Mouse (Mus musculus): ENCODE results near the gene Mnt. TPM values are rescaled to one million over a fixed set of nuclear protein-coding genes. Genes with fewer than 3 reads are reported as not detected.

Mnt gene
- total RNA-seq, 2 experiments from 2014 or later, result 28.9 to 34.4 TPM

DNA sequence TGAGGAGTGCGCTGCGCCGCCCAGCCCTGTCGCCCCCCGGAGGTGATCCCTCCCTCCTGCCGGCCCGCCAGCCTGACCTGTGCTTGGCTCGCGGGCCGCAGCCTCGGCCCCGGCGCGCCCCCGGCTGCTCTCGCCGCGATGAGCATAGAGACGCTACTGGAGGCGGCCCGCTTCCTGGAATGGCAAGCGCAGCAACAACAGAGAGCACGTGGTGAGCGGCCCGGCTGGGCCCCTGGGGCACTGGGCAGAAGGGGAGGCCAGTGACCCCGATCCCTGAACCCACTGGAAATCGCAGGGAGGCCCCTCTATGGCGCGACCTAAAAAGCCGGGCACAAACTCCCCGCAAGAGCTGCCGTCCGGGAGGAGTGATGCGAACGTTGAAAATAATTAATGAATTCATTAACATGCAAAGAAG, 478 bp downstream of the Mnt start:
- DNase-seq (ENCODE audit: extremely low spot score in 1 of 2, low spot score in 1 of 2), result no peak

DNA sequence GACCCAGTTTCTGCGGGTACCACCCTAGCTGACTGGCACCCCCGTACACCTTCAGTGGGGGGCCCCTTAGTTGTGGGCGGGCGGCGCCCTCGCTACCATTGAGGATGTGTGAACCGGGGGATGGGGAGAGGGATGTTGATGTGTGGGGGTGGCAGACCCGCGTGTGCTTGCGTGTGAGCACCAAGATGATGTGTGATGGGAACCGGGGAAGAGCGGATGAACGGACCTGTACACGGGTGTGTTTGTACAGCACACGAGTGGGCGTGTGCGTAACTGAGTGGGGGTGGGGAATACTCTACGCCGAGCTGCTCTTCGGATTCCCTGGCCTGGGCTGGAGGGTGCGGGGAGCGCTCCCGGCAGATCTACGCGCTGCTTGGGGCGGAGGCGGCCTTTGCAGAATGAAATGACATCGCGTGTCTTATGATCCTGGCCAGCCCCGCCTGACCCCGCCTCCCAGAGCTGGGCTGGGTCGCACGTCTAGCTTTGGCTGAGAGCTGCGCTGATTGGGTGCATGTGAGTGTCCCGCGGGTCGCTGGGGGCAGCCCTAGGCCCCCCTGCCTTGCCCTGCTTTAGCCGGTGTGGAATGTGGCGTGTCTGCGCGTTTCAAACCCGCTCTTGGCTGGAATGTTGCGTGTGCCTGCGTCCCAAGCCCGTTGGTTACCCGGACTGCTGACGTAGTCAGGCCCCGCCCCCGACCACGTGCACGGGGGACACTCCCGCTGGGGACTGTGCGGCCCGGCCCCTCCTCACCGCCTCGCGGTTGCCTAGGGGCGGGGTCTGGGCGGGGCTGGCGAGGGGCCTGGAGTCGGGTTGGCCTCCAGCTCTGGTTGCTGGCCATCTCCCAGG, 1.1 kb downstream of the Mnt start:
- DNase-seq (ENCODE audit: extremely low spot score in 1 of 2, low spot score in 1 of 2), result peak; percentile 93 to 99

DNA sequence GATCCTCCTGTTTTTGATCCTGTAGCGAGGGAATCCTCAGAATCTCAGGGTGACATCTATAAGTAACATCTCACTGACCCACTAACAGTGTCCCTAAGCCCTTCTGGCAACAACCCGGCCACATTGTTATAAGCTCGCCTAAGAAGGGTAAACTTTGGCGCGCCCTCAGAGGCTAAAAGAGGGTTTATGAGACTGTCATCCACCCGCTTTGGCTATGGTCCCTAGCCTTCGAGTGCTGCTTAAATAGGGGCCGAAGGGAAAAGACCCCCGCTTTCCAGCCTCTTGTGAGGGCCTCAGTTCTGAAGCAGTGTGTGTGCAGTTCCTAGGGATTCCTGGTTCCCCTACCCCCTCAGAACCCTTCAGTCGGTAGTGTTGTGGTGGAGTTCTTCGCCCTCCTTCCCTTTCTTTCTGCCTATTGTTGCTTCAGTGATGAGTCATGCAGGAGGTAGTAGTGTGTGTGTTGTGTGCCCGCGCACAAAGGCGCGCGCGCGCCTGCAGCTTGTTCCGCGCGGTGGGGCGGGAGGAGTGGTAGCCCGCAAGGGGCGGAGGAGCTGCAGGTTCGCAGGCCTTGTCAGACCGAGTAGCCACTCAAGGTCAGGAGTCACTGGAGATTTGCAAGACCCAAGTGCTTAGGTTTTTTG, 1.9 kb downstream of the Mnt start:
- DNase-seq (ENCODE audit: extremely low spot score in 1 of 2, low spot score in 1 of 2), result no peak

- DNase-seq (ENCODE audit: extremely low spot score in 1 of 2, low spot score in 1 of 2), result no peak
Measured at GRCm38 (mm10) chr11:74833536-74834358, 3.0 kb downstream of the Mnt start.

- DNase-seq (ENCODE audit: extremely low spot score in 1 of 2, low spot score in 1 of 2), result no peak
Measured at GRCm38 (mm10) chr11:74834359-74834638, 3.6 kb downstream of the Mnt start.

- no peak for DNase-seq (ENCODE audit: extremely low spot score in 1 of 2, low spot score in 1 of 2)
Measured at GRCm38 (mm10) chr11:74834650-74835277, 4.0 kb downstream of the Mnt start.

- no peak for DNase-seq (ENCODE audit: extremely low spot score in 1 of 2, low spot score in 1 of 2)
Measured at GRCm38 (mm10) chr11:74835593-74836224, 5.0 kb downstream of the Mnt start.

GRCm38 (mm10) chr11:74836225-74837055, 5.7 kb downstream of the Mnt start:
- no peak for DNase-seq (ENCODE audit: extremely low spot score in 1 of 2, low spot score in 1 of 2)

GRCm38 (mm10) chr11:74837056-74837693, 6.5 kb downstream of the Mnt start:
- no peak for DNase-seq (ENCODE audit: extremely low spot score in 1 of 2, low spot score in 1 of 2)

- DNase-seq (ENCODE audit: extremely low spot score in 1 of 2, low spot score in 1 of 2), result peak; percentile 76 to 82
Measured at GRCm38 (mm10) chr11:74837694-74838431, 7.1 kb downstream of the Mnt start.

- DNase-seq (ENCODE audit: extremely low spot score in 1 of 2, low spot score in 1 of 2), result peak; percentile 72 to 84
Measured at GRCm38 (mm10) chr11:74838441-74838840, 7.7 kb downstream of the Mnt start.

- no peak for DNase-seq (ENCODE audit: extremely low spot score in 1 of 2, low spot score in 1 of 2)
Measured at GRCm38 (mm10) chr11:74838971-74839370, 8.3 kb downstream of the Mnt start.

DNA sequence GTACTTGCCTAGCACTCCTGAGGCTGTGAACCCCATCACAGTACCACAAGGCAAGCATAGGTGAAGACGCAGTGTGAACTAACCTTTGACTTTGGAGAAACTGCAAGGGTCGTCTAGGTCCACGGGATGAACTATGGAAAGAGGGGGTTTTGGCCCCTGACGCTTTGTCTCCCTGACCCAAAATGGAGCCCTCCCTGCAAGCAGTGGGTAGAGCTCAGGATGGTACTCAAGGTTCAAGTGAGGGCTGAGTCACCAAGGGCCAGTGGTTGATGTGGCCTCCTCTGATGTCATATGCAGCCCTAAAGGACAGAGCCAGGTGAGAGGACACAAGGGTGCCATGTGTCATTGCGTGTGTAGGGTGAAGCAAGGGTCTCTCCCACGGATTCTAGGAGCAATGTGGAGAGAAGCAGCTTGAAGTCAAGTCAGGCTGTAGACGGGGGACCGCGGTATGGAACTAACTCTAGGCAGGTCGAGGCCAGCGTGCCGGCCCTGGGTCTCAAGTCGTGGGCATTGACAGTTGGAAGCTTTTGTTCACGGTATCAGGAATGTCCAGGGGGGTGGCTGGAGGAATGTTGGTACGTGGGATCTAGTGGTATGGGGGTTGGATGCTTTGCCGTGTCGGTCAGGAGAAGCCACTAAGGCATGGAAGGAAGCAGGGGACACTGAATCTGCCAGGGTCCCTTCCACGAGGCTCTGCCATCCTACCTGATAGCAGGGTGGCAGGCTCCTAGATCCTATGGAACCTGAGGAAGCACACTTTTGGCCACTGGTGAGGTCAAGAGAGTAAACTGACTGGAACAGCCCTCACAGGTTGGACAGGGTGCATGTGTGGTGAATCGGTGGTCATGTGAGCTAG, 9.4 kb downstream of the Mnt start:
- no peak for DNase-seq (ENCODE audit: extremely low spot score in 1 of 2, low spot score in 1 of 2)

- DNase-seq (ENCODE audit: extremely low spot score in 1 of 2, low spot score in 1 of 2), result no peak
Measured at GRCm38 (mm10) chr11:74840739-74841138, 10.0 kb downstream of the Mnt start.

DNA sequence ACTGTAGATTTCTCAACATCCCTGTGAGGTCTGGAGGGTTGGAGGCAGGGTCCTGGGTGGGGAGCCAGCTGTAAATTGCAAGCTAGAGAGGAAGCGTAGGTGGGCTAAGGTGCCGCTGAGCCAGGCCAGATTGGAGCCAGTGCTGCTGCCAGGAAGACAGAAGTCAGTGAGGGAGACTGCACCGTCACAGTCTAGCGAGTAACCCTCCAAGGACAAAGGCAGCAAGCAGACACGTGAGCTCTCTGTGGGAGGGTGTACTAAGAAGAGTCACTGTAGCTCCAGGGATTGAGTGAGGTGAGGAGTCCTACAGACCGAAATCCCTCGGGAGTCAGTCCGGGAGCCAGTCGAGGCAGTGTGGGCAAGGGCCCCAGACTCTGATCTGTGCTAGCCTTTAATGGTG, 10.6 kb downstream of the Mnt start:
- no peak for DNase-seq (ENCODE audit: extremely low spot score in 1 of 2, low spot score in 1 of 2)

DNA sequence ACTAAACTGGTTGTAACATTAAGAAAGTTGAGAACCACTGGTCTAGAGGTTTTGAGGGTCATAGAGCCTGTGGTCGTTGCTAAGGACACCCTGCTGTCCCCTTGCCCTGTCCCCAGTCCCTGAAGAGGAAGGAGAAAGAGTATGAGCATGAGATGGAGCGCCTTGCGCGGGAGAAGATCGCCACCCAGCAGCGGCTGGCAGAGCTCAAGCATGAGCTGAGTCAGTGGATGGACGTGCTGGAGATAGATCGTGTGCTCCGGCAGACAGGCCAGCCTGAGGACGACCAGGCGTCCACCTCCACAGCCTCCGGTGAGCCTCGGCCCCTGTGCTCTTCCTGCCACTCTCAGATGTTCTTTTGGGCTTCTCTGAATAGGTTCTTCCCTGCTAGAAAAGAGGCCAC, 11.3 kb downstream of the Mnt start:
- DNase-seq (ENCODE audit: extremely low spot score in 1 of 2, low spot score in 1 of 2), result no peak

DNA sequence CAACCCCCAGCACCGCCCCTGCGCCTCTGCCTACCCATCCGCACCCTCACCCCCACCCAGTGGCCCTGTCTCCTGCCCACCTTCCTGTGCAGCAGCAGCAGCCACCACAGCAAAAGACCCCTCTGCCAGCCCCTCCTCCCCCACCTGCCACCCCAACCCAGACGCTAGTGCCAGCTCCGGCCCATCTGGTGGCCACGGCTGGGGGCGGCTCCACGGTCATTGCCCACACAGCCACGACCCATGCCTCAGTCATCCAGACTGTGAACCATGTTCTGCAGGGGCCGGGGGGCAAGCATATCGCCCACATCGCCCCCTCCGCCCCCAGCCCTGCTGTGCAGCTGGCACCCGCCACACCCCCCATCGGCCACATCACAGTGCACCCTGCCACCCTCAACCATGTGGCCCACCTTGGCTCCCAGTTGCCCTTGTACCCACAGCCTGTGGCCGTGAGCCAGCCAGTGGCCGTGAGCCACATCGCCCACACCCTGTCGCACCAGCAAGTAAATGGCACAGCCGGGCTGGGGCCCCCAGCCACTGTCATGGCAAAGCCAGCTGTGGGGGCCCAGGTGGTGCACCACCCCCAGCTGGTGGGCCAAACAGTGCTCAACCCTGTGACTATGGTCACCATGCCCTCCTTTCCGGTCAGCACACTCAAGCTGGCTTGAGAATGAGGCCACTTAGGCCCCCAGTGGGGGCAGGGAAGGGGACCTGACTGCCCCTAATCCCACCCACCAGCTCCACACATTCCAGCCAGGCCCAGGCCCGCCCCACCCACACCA, 12.1 kb downstream of the Mnt start:
- no peak for DNase-seq (ENCODE audit: extremely low spot score in 1 of 2, low spot score in 1 of 2)
